Mouse (Mus musculus) small intestine, adult 2 months (tissue): ENCODE measurements around the gene Dact2. TPM values are rescaled to one million over a fixed set of nuclear protein-coding genes. Genes with fewer than 3 reads are reported as not detected.
A peak's percentile ranks its signal among the peaks of the same experiment; 100 is the strongest.

Experiments used
- H3K27ac ChIP-seq: fragments of 200-500 bp; 2 replicates; pipeline ENCODE4 v1.5.1; 2012; ENCODE audit warnings: low read depth, low read length, control low read depth, inconsistent platforms; ENCODE audit not compliant: insufficient read depth
- H3K27me3 ChIP-seq: fragments of 200-500 bp; 2 replicates; pipeline ENCODE4 v1.6.1; 2012; ENCODE audit warnings: mild to moderate bottlenecking, moderate library complexity, low read length, inconsistent platforms; ENCODE audit not compliant: control insufficient read depth, insufficient read depth
- H3K36me3 ChIP-seq: fragments of 200-500 bp; 2 replicates; pipeline ENCODE4 v1.6.1; 2012; ENCODE audit warnings: mild to moderate bottlenecking, low read length, control low read depth, inconsistent platforms; ENCODE audit not compliant: control insufficient read depth, insufficient read depth
- H3K4me1 ChIP-seq: fragments of 200-500 bp; 2 replicates; pipeline ENCODE4 v1.6.1; 2012; ENCODE audit warnings: low read length, inconsistent platforms, mixed read lengths; ENCODE audit not compliant: control insufficient read depth, insufficient read depth, insufficient read length
- H3K4me3 ChIP-seq: fragments of 200-500 bp; 2 replicates; pipeline ENCODE4 v1.5.1; 2012; ENCODE audit warnings: low read depth, mild to moderate bottlenecking, control low read depth, inconsistent platforms, low read length, moderate library complexity
- CTCF ChIP-seq: fragments of 200-500 bp; IDR thresholded peaks from 2 replicates; pipeline ENCODE4 v1.5.1; 2012; ENCODE audit warnings: low read depth, mild to moderate bottlenecking, control low read depth, inconsistent platforms, low read length, moderate library complexity, mixed read lengths; ENCODE audit not compliant: insufficient replicate concordance, insufficient read length; ENCODE audit errors: extremely low read depth
- POLR2A ChIP-seq: fragments of 200-500 bp; IDR thresholded peaks from 2 replicates; pipeline ENCODE4 v1.6.1; 2012; ENCODE audit warnings: low read depth, mild to moderate bottlenecking, control low read depth, inconsistent platforms, low read length, moderate library complexity
- WGBS: fragments of 180-500 bp; shearing (Covaris S2); methylation state at CpG from one replicate; pipeline ENCODE4 v1.1.7; 2018; 5-methylcytosine and 5-hydroxymethylcytosine counted together
- polyA plus RNA-seq: library from polyadenylated mRNA; depleted of rRNA; stranded (reverse); fragments of >200 nt; gene quantifications from 2 replicates; pipeline ENCODE4 v1.2.3, GENCODE M21; 2012; rRNA removed

Gene Dact2
- polyA plus RNA-seq = 11.1 and 43.8 TPM in 2 replicates

- Histone ChIP-seq H3K36me3 (no peaks in the 10 kb centered on the region), H3K4me3 (peak within 1 kb of the TSS; percentile 100), H3K27ac (peak within 1 kb of the TSS; percentile 78), H3K4me1 (no peaks in the 10 kb centered on the region; the same call in 1 of the 2 replicates), H3K27me3 (no peaks in the 10 kb centered on the region)
- WGBS = 15% methylated on average over 13 of the region's 13 CpGs
- no peak for TF ChIP-seq POLR2A
- peak; percentile 27; the same call in 1 of the 2 replicates for TF ChIP-seq CTCF
Observed at GRCm38 (mm10) chr17:14204061-14204460, at the start of gene Dact2. TSS of gene Dact2 (minus strand) at chr17:14204304.

- H3K27me3 ChIP-seq = no peaks in the 10 kb centered on the region
- TF ChIP-seq CTCF (no peak), POLR2A (no peak)
- H3K4me3 ChIP-seq = no peak overlapping the region
- no peak overlapping the region for H3K27ac ChIP-seq
- no peaks in the 10 kb centered on the region for H3K36me3 ChIP-seq
- peaks cover 38% of the 10 kb centered on the region for H3K4me1 ChIP-seq
- 23% methylated on average over 7 of the region's 7 CpGs for WGBS
Observed at GRCm38 (mm10) chr17:14252456-14252855, 48.4 kb upstream of the Dact2 start.

GRCm38 (mm10) chr17:14250401-14250800 lies 46.3 kb upstream of the Dact2 start:
- WGBS = 24% methylated on average over 8 of the region's 8 CpGs
- Histone ChIP-seq H3K4me3 (0 out of 2 replicates have a peak overlapping the region, but pooled peaks have one; percentile 1), H3K4me1 (peaks cover 38% of the 10 kb centered on the region), H3K27ac (peak overlapping the region; percentile 36), H3K27me3 (no peaks in the 10 kb centered on the region), H3K36me3 (no peaks in the 10 kb centered on the region)
- TF ChIP-seq CTCF = no peak
- TF ChIP-seq POLR2A = no peak

- Histone ChIP-seq H3K27ac (peak overlapping the region; percentile 36), H3K27me3 (no peaks in the 10 kb centered on the region), H3K4me1 (peaks cover 35% of the 10 kb centered on the region), H3K4me3 (peak overlapping the region; percentile 3; the same call in 1 of the 2 replicates), H3K36me3 (no peaks in the 10 kb centered on the region)
- no peak for TF ChIP-seq CTCF
- TF ChIP-seq POLR2A = no peak
- WGBS = 20% methylated on average over 4 of the region's 4 CpGs
Observed at GRCm38 (mm10) chr17:14249595-14249994, 45.5 kb upstream of the Dact2 start.

- WGBS = 93% methylated on average over 8 of the region's 8 CpGs
- TF ChIP-seq CTCF (no peak), POLR2A (no peak)
- H3K36me3 ChIP-seq = no peaks in the 10 kb centered on the region
- H3K4me3 ChIP-seq = no peak overlapping the region
- H3K27ac ChIP-seq = no peak overlapping the region
- no peaks in the 10 kb centered on the region for H3K27me3 ChIP-seq
- peaks cover 22% of the 10 kb centered on the region; the same call in 1 of the 2 replicates for H3K4me1 ChIP-seq
Observed at GRCm38 (mm10) chr17:14247931-14248330, 43.8 kb upstream of the Dact2 start.

- no peaks in the 10 kb centered on the region for H3K36me3 ChIP-seq
- TF ChIP-seq POLR2A = no peak
- no peak for TF ChIP-seq CTCF
- H3K27ac ChIP-seq = no peak overlapping the region
- H3K27me3 ChIP-seq = no peaks in the 10 kb centered on the region
- no peak overlapping the region for H3K4me3 ChIP-seq
- 94% methylated on average over 2 of the region's 2 CpGs for WGBS
- peaks cover 15% of the 10 kb centered on the region; the same call in 1 of the 2 replicates for H3K4me1 ChIP-seq
Observed at GRCm38 (mm10) chr17:14246266-14246665, 42.2 kb upstream of the Dact2 start.

- H3K27me3 ChIP-seq = no peaks in the 10 kb centered on the region
- WGBS = 51% methylated on average over 11 of the region's 11 CpGs
- peaks cover 1% of the 10 kb centered on the region; the same call in 1 of the 2 replicates for H3K4me1 ChIP-seq
- H3K4me3 ChIP-seq = no peak overlapping the region
- H3K36me3 ChIP-seq = no peaks in the 10 kb centered on the region
- no peak overlapping the region for H3K27ac ChIP-seq
- TF ChIP-seq POLR2A (no peak), CTCF (no peak)
Observed at GRCm38 (mm10) chr17:14244195-14244965, 40.3 kb upstream of the Dact2 start.
